Mouse (Mus musculus) B cell, adult (primary cell): ENCODE results near the gene Lemd1. TPM values are rescaled to one million over a fixed set of nuclear protein-coding genes. Genes with fewer than 3 reads are reported as not detected.

ENCODE experiments used
- total RNA-seq: library from RNA; stranded (reverse); gene quantifications from 4 replicates; pipeline ENCODE4 v1.2.4, GENCODE M21; 2023; ENCODE audit not compliant: inconsistent age

Gene Lemd1
- total RNA-seq = not detected in 4 replicates

DNA sequence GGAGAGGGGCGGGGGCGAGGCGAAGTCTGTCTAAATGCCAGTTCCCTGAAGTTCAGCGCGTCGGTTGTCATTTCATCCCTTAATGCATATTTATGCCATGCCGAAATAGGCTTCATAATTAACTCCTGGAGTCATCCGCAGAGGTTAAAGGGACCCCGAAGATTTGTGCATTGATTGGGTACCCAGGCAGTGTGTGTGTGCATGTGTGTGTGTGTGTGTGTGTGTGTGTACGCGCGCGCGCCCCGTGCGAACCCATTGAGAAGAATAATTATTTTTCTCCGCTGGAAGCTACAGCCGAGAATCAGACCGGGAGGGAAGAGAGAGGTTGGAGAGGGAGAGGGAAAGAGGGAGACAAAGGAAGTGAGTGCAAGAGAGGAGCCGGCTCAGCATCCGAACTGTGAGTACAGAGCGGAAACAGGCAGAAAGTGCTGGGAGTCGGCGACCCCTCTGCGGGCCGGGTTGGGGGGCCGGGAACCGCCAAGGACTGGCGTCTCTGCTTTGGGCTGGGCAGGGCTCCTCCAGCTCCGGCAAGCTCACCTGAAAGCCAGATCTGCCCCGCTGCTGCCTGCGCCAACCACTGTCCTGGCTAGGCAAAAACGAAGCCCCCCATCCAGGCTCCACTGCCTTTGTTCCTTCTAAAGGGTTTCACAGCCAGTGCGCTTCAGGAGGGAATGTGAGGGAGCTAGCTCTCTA is at the start of gene Lemd1, which contains the start of gene AC124108.1:
Lemd1 (plus strand) TSS at position 339 of the 693 bp plus-strand sequence.
AC124108.1 (plus strand) TSS at position 365 of the 693 bp plus-strand sequence.

DNA sequence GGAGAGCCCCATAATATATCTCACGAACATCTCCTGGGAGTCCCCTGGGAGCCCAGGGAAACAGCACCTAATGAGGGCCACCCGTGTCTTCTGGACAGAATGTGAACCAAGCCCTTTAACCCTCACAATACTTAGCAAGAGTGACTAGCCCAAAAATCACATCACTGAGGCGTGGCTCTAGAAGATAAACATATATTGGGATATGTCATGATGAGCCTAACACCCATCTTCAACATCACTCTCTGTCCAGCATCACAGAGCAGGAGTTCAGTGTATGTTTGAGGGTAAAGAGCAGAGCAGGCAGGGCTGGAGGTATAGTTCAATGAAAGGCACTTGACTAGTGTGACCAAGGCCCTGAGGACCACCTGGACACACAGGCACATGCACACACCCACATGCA is 38.4 kb downstream of the Lemd1 start, which contains the start of gene Gm10188:
Gm10188 (minus strand) TSS at position 101 of the 400 bp plus-strand sequence.

DNA sequence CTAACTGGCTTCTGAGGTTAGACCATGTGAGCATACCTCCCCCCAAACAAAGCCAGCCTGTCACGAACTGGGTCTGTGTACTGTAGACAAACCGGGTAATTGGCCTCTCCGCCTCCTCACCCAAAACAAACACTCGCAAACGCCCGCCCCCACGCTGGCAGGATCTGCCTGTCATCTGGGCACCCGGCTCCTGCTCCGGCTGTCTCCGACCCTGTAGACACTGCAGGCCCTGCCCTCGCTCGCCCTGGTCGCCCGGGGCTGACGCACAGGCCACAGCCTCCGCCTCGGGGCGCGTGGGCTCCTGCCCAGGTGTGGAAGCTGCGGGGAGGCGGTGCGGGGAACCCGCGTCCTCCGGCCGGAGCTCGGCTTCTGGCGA is 107.2 kb downstream of the Lemd1 start, which contains the start of gene Klhdc8a:
Klhdc8a (plus strand) TSS at position 202 of the 376 bp plus-strand sequence.

Other genes starting within 250 kb of the Lemd1 start
- gene Slc45a3, start 228.5 kb upstream of the Lemd1 start, total RNA-seq = 0.90 to 2.0 TPM (median 1.5 TPM) in 4 replicates
- gene Elk4, start 183.8 kb upstream of the Lemd1 start, total RNA-seq = 309 to 345 TPM (median 326 TPM) in 4 replicates
- gene Mfsd4a, start 123.4 kb upstream of the Lemd1 start, total RNA-seq = 0.21 to 0.72 TPM (median 0.53 TPM) in 4 replicates
- gene Cdk18, start 51.7 kb upstream of the Lemd1 start, total RNA-seq = 0.86 TPM in 1 of 4 replicates, not detected in the others
- gene AC124108.1, start within 50 bp of the Lemd1 start, total RNA-seq = not detected in 4 replicates
- not detected in 4 replicates for gene Gm10188, start 38.3 kb downstream of the Lemd1 start, total RNA-seq
- gene Klhdc8a, start 107.2 kb downstream of the Lemd1 start, total RNA-seq = 0.12 to 0.13 TPM (median 0.12 TPM) in 3 of 4 replicates, not detected in the other
- 119 to 125 TPM (median 122 TPM) in 4 replicates for gene Nuak2, start 124.7 kb downstream of the Lemd1 start, total RNA-seq
- gene Tmcc2, start 199.8 kb downstream of the Lemd1 start, total RNA-seq = 0.24 to 0.87 TPM (median 0.66 TPM) in 4 replicates
- 21.6 to 26.0 TPM (median 24.0 TPM) in 4 replicates for gene Dstyk, start 226.1 kb downstream of the Lemd1 start, total RNA-seq